Mouse (Mus musculus) 416B (cell line): ENCODE measurements at regions not wholly inside any gene's neighbourhood (a gene's known extent, or its start where the extent isn't known, plus 50 kb on each side); places are given as distances from the start of the nearest gene placed in this dataset.

Source experiments
- DNase-seq: peaks from one replicate; pipeline ENCODE4 v3.0.0; 2011; ENCODE audit warnings: low read depth

- DNase-seq, result no peak
These were observed 166.8 kb upstream of the Map3k1 start for GRCm38 (mm10) chr13:111975549-111975948.

- no peak for DNase-seq
These were observed 169.2 kb upstream of the Map3k1 start for GRCm38 (mm10) chr13:111977769-111978674.

- DNase-seq, result no peak
These were observed 169.9 kb upstream of the Map3k1 start for GRCm38 (mm10) chr13:111978675-111979020.

GRCm38 (mm10) chr13:111979428-111980204 is 170.8 kb upstream of the Map3k1 start:
- DNase-seq, result no peak

GRCm38 (mm10) chr13:111980205-111980595 is 171.4 kb upstream of the Map3k1 start:
- peak; percentile 12 for DNase-seq

- no peak for DNase-seq
These were observed 172.3 kb upstream of the Map3k1 start for GRCm38 (mm10) chr13:111981103-111981502.

GRCm38 (mm10) chr13:111982796-111983460 is 174.1 kb upstream of the Map3k1 start:
- no peak for DNase-seq

- no peak for DNase-seq
These were observed 175.3 kb upstream of the Map3k1 start for GRCm38 (mm10) chr13:111984081-111984574.

GRCm38 (mm10) chr13:111985406-111985805 is 176.6 kb upstream of the Map3k1 start:
- no peak for DNase-seq

GRCm38 (mm10) chr13:111986681-111987080 is 177.9 kb upstream of the Map3k1 start:
- DNase-seq, result peak; percentile 3

- DNase-seq, result no peak
These were observed 178.6 kb upstream of the Map3k1 start for GRCm38 (mm10) chr13:111987420-111987819.

- no peak for DNase-seq
These were observed 182.2 kb upstream of the Map3k1 start for GRCm38 (mm10) chr13:111990913-111991534.

GRCm38 (mm10) chr13:111992075-111992847 is 183.5 kb upstream of the Map3k1 start:
- DNase-seq, result no peak

GRCm38 (mm10) chr13:111994862-111995490 is 186.2 kb upstream of the Map3k1 start:
- DNase-seq, result no peak

- no peak for DNase-seq
These were observed 186.9 kb upstream of the Map3k1 start for GRCm38 (mm10) chr13:111995716-111996115.

- DNase-seq, result no peak
These were observed 188.1 kb upstream of the Map3k1 start for GRCm38 (mm10) chr13:111996910-111997309.

- no peak for DNase-seq
These were observed 189.5 kb upstream of the Map3k1 start for GRCm38 (mm10) chr13:111997980-111998945.

GRCm38 (mm10) chr13:111999647-112000292 is 191.0 kb upstream of the Map3k1 start:
- no peak for DNase-seq

GRCm38 (mm10) chr13:112000293-112000665 is 191.5 kb upstream of the Map3k1 start:
- no peak for DNase-seq
